ENCODE assay signal across 8 mouse cellular contexts in genomic region chr4:126468285-126468901, GRCm38 (mm10). TPM values are rescaled to one million over a fixed set of nuclear protein-coding genes. Genes with fewer than 3 reads are reported as not detected.
DNase-seq lines count a peak whose midpoint lies in the region; ATAC-seq and TF ChIP-seq lines count a peak whose summit lies in the region.

Ago1 (minus strand) TSS chr4:126468583.

- intact Hi-C loops in heart, postnatal 25 days (cut with DNase I) = loop anchor here (5.0 kb wide), 1 partner anchor 36 kb away; no protein-coding TSS in a partner anchor

- ATAC-seq in forebrain, embryonic 15.5 days (replicated peaks) = peak; percentile 87
- peak; percentile 94 for ATAC-seq in neutrophil, adult 5-6 weeks (ENCODE audit: extremely low read depth, insufficient number of reproducible peaks, low FRiP score, poor library complexity, severe bottlenecking)

- H3K9me3 ChIP-seq in forebrain, embryonic 15.5 days = no peaks in the 10 kb centered on the region

- DNase-seq in ES-CJ7 (ENCODE audit: low read depth, low spot score) = peak; percentile 96
- peak; percentile 94 for DNase-seq in cerebellum, adult 11 months
- DNase-seq in heart, postnatal 25 days (ENCODE audit: low spot score) = peak; percentile 92
- DNase-seq in layer of hippocampus, adult 18-20 months (ENCODE audit: low spot score in 2 of 2) = peak; percentile 93 to 96
- DNase-seq in lung, adult 2 months = peak; percentile 94
- peak; percentile 97 for DNase-seq in thymus, adult 18-20 months

- H3K27me3 ChIP-seq in forebrain, embryonic 15.5 days = no peaks in the 10 kb centered on the region

- H3K4me2 ChIP-seq in forebrain, embryonic 15.5 days (replicated peaks) = peak within 1 kb of the TSS; percentile 73

- peak within 1 kb of the TSS; percentile 98 for H3K9ac ChIP-seq in forebrain, embryonic 15.5 days (replicated peaks)

- WGBS in forebrain, embryonic 15.5 days = under 1% methylated on average over 50 of the region's 55 CpGs
- under 1% methylated on average over 49 of the region's 55 CpGs for WGBS in lung, adult 2 months

- H3K4me3 ChIP-seq in forebrain, embryonic 15.5 days = peak within 1 kb of the TSS; percentile 93
- H3K4me3 ChIP-seq in lung, adult 2 months (replicated peaks; ENCODE audit: extremely low read depth, low read depth, low read length) = peak within 1 kb of the TSS; percentile 80

- H3K36me3 ChIP-seq in forebrain, embryonic 15.5 days = no peaks in the 10 kb centered on the region

- peaks cover 47% of the 10 kb centered on the region for H3K4me1 ChIP-seq in forebrain, embryonic 15.5 days
- peaks cover 9% of the 10 kb centered on the region for H3K4me1 ChIP-seq in lung, adult 2 months (ENCODE audit: control insufficient read depth, insufficient read depth, low read length)

- TF ChIP-seq POLR2A in lung, adult 2 months (IDR thresholded peaks at IDR 0.05; ENCODE audit: borderline replicate concordance, extremely low read depth, low read depth, low read length) = peak; percentile 29; the same call in 1 of the 2 replicates

- H3K27ac ChIP-seq in forebrain, embryonic 15.5 days (replicated peaks) = peak within 1 kb of the TSS; percentile 98

- peak; percentile 56 for TF ChIP-seq CTCF in lung, adult 2 months (IDR thresholded peaks at IDR 0.05; ENCODE audit: insufficient read depth, low read length)

RNA-seq across cellular contexts. Expression of gene Ago1, which starts in this region (rescaled TPM):
- polyA plus RNA-seq in forebrain, embryonic 15.5 days (2015; fragmentation: Nextera tagmentation; extraction: Ambion mirVana) = 15.3 and 17.2 TPM in 2 replicates
- 10 to 100 TPM; 10.7 to 12.3 TPM for total RNA-seq in heart, postnatal 25 days (2021)
- total RNA-seq in layer of hippocampus, adult 18-20 months (2021) = 10 to 100 TPM; 58.7 to 59.3 TPM
- polyA plus RNA-seq in lung, adult 2 months (2012; rRNA removed) = 28.5 and 35.0 TPM in 2 replicates
- 27.0 and 27.8 TPM in 2 replicates for total RNA-seq in neutrophil, adult 5-6 weeks (2017)

Comparison
In these comparisons a context has a peak if more than half of its experiments do, and no peak if none do; other contexts are left out.
1. Peak in every context shown above with its lines: DNase-seq, ATAC-seq, H3K4me3 ChIP-seq and H3K27ac ChIP-seq.